Mouse (Mus musculus): ENCODE measurements at regions not wholly inside any gene's neighbourhood (a gene's known extent, or its start where the extent isn't known, plus 50 kb on each side); places are given as distances from the start of the nearest gene placed in this dataset.

GRCm38 (mm10) chr16:42575517-42575946, 235.1 kb upstream of the Gap43 start:
- TF ChIP-seq POLR2A (IDR thresholded peaks at IDR 0.05; ENCODE audit: insufficient read depth, low read length) (no peak), CTCF (IDR thresholded peaks at IDR 0.05; ENCODE audit: low read depth, low read length) (no peak), EP300 (IDR thresholded peaks at IDR 0.05; ENCODE audit: insufficient read depth, low read depth, low read length) (peak; percentile 99)
